Mouse (Mus musculus) kidney, postnatal 10 days (tissue): Measurements from ENCODE around the gene Clybl.

Experiments used
- DNase-seq: peaks from one replicate; pipeline ENCODE4 v3.0.0; 2021; ENCODE audit warnings: mixed read lengths

Gene Clybl

GRCm38 (mm10) chr14:122181078-122181814 lies at the start of gene Clybl:
Gene Clybl, plus strand, starts transcription at chr14:122181704.
- DNase-seq: peak; percentile 97

- no peak for DNase-seq
These were observed 45.1 kb upstream of the Clybl start for GRCm38 (mm10) chr14:122136368-122136928.

- no peak for DNase-seq
These were observed 44.3 kb upstream of the Clybl start for GRCm38 (mm10) chr14:122137234-122137633.

- no peak for DNase-seq
These were observed 41.4 kb upstream of the Clybl start for GRCm38 (mm10) chr14:122140126-122140525.

GRCm38 (mm10) chr14:122143585-122144269 lies 37.8 kb upstream of the Clybl start:
- no peak for DNase-seq

- no peak for DNase-seq
These were observed 36.1 kb upstream of the Clybl start for GRCm38 (mm10) chr14:122145374-122145773.

- no peak for DNase-seq
These were observed 30.9 kb upstream of the Clybl start for GRCm38 (mm10) chr14:122150616-122151015.

GRCm38 (mm10) chr14:122157738-122158137 lies 23.8 kb upstream of the Clybl start:
- no peak for DNase-seq

- DNase-seq: no peak
These were observed 20.6 kb upstream of the Clybl start for GRCm38 (mm10) chr14:122160916-122161315.

GRCm38 (mm10) chr14:122168912-122169311 lies 12.6 kb upstream of the Clybl start:
- no peak for DNase-seq

- DNase-seq: no peak
These were observed 11.2 kb upstream of the Clybl start for GRCm38 (mm10) chr14:122170202-122170781.

- DNase-seq: no peak
These were observed 10.5 kb upstream of the Clybl start for GRCm38 (mm10) chr14:122171031-122171430.

GRCm38 (mm10) chr14:122176263-122176798 lies 5.2 kb upstream of the Clybl start:
- no peak for DNase-seq

- no peak for DNase-seq
These were observed 2.2 kb upstream of the Clybl start for GRCm38 (mm10) chr14:122179262-122179661.

- no peak for DNase-seq
These were observed 282 bp downstream of the Clybl start for GRCm38 (mm10) chr14:122181815-122182157.

GRCm38 (mm10) chr14:122182220-122182619 lies 716 bp downstream of the Clybl start:
- DNase-seq: no peak

GRCm38 (mm10) chr14:122183974-122184373 lies 2.5 kb downstream of the Clybl start:
- no peak for DNase-seq

GRCm38 (mm10) chr14:122188250-122188649 lies 6.7 kb downstream of the Clybl start:
- DNase-seq: no peak

GRCm38 (mm10) chr14:122189901-122190300 lies 8.4 kb downstream of the Clybl start:
- DNase-seq: peak; percentile 14

GRCm38 (mm10) chr14:122190527-122190926 lies 9.0 kb downstream of the Clybl start:
- no peak for DNase-seq

GRCm38 (mm10) chr14:122190941-122191510 lies 9.5 kb downstream of the Clybl start:
- peak; percentile 85 for DNase-seq

- no peak for DNase-seq
These were observed 13.1 kb downstream of the Clybl start for GRCm38 (mm10) chr14:122194630-122195029.

- no peak for DNase-seq
These were observed 15.3 kb downstream of the Clybl start for GRCm38 (mm10) chr14:122196851-122197250.
